Mouse (Mus musculus) heart, postnatal 25 days (tissue): Measurements from ENCODE around the gene Tbc1d10a. TPM values are rescaled to one million over a fixed set of nuclear protein-coding genes. Genes with fewer than 3 reads are reported as not detected.

Source experiments
- DNase-seq: peaks from one replicate; pipeline ENCODE4 v3.0.0; 2022; ENCODE audit warnings: low spot score
- intact Hi-C: fragments of 180-260 bp; cut with DNase I; formaldehyde crosslinking; loops from one replicate; pipeline ENCODE4 v1.15.1; 2025
- total RNA-seq, 2 experiments: library from RNA; stranded (reverse); gene quantifications; 2 replicates each; pipeline ENCODE4 v1.2.3; 2021

Tbc1d10a gene
- 10 to 100 TPM in 1 of 2 experiments, 1 to 10 TPM in 1; 9.3 to 10.9 TPM for total RNA-seq

GRCm38 (mm10) chr11:4186486-4187317 lies at the start of gene Tbc1d10a:
Gene Tbc1d10a (plus strand): TSS chr11:4186789.
- intact Hi-C loops: loop anchor here (2.0 kb wide), 1 partner anchor 16 kb away; no protein-coding TSS in a partner anchor
- DNase-seq: peak; percentile 98

GRCm38 (mm10) chr11:4138964-4139363 lies 47.6 kb upstream of the Tbc1d10a start:
- no peak for DNase-seq
- intact Hi-C loops: no loop called here

GRCm38 (mm10) chr11:4141505-4141904 lies 45.1 kb upstream of the Tbc1d10a start:
- intact Hi-C loops: no loop called here
- no peak for DNase-seq

GRCm38 (mm10) chr11:4142352-4142751 lies 44.2 kb upstream of the Tbc1d10a start:
- intact Hi-C loops: no loop called here
- no peak for DNase-seq

GRCm38 (mm10) chr11:4143281-4144062 lies 43.1 kb upstream of the Tbc1d10a start:
- intact Hi-C loops: no loop called here
- DNase-seq: no peak

GRCm38 (mm10) chr11:4146381-4146780 lies 40.2 kb upstream of the Tbc1d10a start:
- no peak for DNase-seq
- intact Hi-C loops: no loop called here

- DNase-seq: no peak
- intact Hi-C loops: no loop called here
Measured at GRCm38 (mm10) chr11:4147098-4147497, 39.5 kb upstream of the Tbc1d10a start.

GRCm38 (mm10) chr11:4148120-4148519 lies 38.5 kb upstream of the Tbc1d10a start:
- DNase-seq: peak; percentile 24
- intact Hi-C loops: no loop called here

GRCm38 (mm10) chr11:4148536-4149156 lies 37.9 kb upstream of the Tbc1d10a start:
- no peak for DNase-seq
- intact Hi-C loops: no loop called here

GRCm38 (mm10) chr11:4149886-4150285 lies 36.7 kb upstream of the Tbc1d10a start:
- DNase-seq: no peak

GRCm38 (mm10) chr11:4153694-4154093 lies 32.9 kb upstream of the Tbc1d10a start:
- intact Hi-C loops: no loop called here
- no peak for DNase-seq

More at GRCm38 (mm10) chr11:4149886-4150285, 36.7 kb upstream of the Tbc1d10a start:
- intact Hi-C loops: no loop called here

GRCm38 (mm10) chr11:4155641-4156040 lies 30.9 kb upstream of the Tbc1d10a start:
- DNase-seq: no peak
- intact Hi-C loops: no loop called here

GRCm38 (mm10) chr11:4158676-4159075 lies 27.9 kb upstream of the Tbc1d10a start:
- no peak for DNase-seq
- intact Hi-C loops: no loop called here

GRCm38 (mm10) chr11:4159808-4160708 lies 26.5 kb upstream of the Tbc1d10a start, which contains the start of the genes Ccdc157 and Sf3a1:
Gene Ccdc157 (minus strand): TSS chr11:4160293.
Gene Sf3a1 (plus strand): TSS chr11:4160350.
- peak; percentile 86 for DNase-seq
- intact Hi-C loops: loop anchor here (2.0 to 10.0 kb wide), 2 partner anchors 25 to 55 kb away; partner anchors contain the start of genes Castor1 and Rnf215

- intact Hi-C loops: loop anchor here (2.0 to 10.0 kb wide), 2 partner anchors 26 to 54 kb away; partner anchors contain the start of genes Castor1 and Rnf215
- DNase-seq: no peak
Measured at GRCm38 (mm10) chr11:4160758-4161480, 25.7 kb upstream of the Tbc1d10a start.

- intact Hi-C loops: loop anchor here (10.0 kb wide), 1 partner anchor 50 kb away; the partner anchor contains the start of gene Castor1
- DNase-seq: no peak
Measured at GRCm38 (mm10) chr11:4164701-4165100, 21.9 kb upstream of the Tbc1d10a start.

- DNase-seq: no peak
- intact Hi-C loops: loop anchor here (10.0 kb wide), 1 partner anchor 48 kb away; the partner anchor contains the start of gene Castor1
Measured at GRCm38 (mm10) chr11:4166467-4167090, 20.0 kb upstream of the Tbc1d10a start.

GRCm38 (mm10) chr11:4174586-4174985 lies 12.0 kb upstream of the Tbc1d10a start:
- intact Hi-C loops: no loop called here

More at GRCm38 (mm10) chr11:4174586-4174985, 12.0 kb upstream of the Tbc1d10a start:
- peak; percentile 65 for DNase-seq
